Mouse (Mus musculus): Measurements from ENCODE around the gene Thop1.

- TF ChIP-seq CTCF (IDR thresholded peaks at IDR 0.05; ENCODE audit: control insufficient read depth, insufficient read depth, insufficient read length) (peak; percentile 17), USF1 (IDR thresholded peaks at IDR 0.05; ENCODE audit: low read depth) (no peak)
Observed at GRCm38 (mm10) chr10:81050645-81051044, 19.2 kb upstream of the Thop1 start.

Measured in C2C12 (cell line).